Mouse (Mus musculus): ENCODE data around the gene Foxa3.

DNA sequence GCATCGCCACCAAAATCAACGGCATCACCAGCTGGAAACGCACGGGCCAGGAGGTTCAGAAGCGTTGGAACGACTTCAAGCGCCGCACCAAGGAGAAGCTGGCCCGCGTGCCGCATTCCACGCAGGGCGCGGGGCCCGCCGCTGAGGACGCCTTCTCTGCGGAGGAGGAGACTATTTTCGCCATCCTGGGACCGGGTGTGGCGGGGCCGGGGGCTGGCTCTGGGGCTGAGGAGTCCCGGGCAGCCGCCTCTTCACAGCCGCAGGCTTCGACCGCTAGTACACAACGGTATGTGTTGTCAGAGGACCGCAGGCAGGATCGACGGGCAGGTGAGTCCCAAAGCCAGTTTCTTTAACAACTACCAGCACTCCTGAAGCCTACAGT lies 31.1 kb downstream of the Foxa3 start:
- TF ChIP-seq CTCF (IDR thresholded peaks at IDR 0.05) (no peak), EP300 (IDR thresholded peaks at IDR 0.05) (no peak)
